Mouse (Mus musculus) heart, postnatal 14 days (tissue): ENCODE data around the gene Arsg. TPM values are rescaled to one million over a fixed set of nuclear protein-coding genes. Genes with fewer than 3 reads are reported as not detected.

Experiments used
- DNase-seq, 2 experiments: peaks; one replicate each; pipeline ENCODE4 v3.0.0; 2021 to 2022
- intact Hi-C: fragments of 180-260 bp; cut with DNase I; formaldehyde crosslinking; loops from one replicate; pipeline ENCODE4 v1.15.1; 2025
- total RNA-seq, 2 experiments: library from RNA; stranded (reverse); gene quantifications; 2 replicates each; pipeline ENCODE4 v1.2.3; 2021

Gene Arsg
- total RNA-seq, 2 experiments from 2014 or later, result 2.7 to 2.8 TPM

- DNase-seq, result no peak
- intact Hi-C loops, result no loop called here
Measured at GRCm38 (mm10) chr11:109465068-109465467, 8.1 kb upstream of the Arsg start.

GRCm38 (mm10) chr11:109466987-109467386, 6.2 kb upstream of the Arsg start:
- peak in 1 of 2 experiments; percentile 44 for DNase-seq
- intact Hi-C loops, result no loop called here

GRCm38 (mm10) chr11:109468133-109468532, 5.0 kb upstream of the Arsg start:
- DNase-seq, result peak in 1 of 2 experiments; percentile 22
- intact Hi-C loops, result no loop called here

GRCm38 (mm10) chr11:109470170-109470569, 3.0 kb upstream of the Arsg start:
- DNase-seq, result no peak
- intact Hi-C loops, result loop anchor here (5.0 kb wide), 1 partner anchor 92 kb away; no protein-coding TSS in a partner anchor

GRCm38 (mm10) chr11:109470921-109471861, 2.0 kb upstream of the Arsg start:
- no peak for DNase-seq
- intact Hi-C loops, result loop anchor here (5.0 kb wide), 1 partner anchor 91 kb away; no protein-coding TSS in a partner anchor

GRCm38 (mm10) chr11:109472171-109472691, 943 bp upstream of the Arsg start:
- intact Hi-C loops, result loop anchor here (5.0 kb wide), 1 partner anchor 90 kb away; no protein-coding TSS in a partner anchor

GRCm38 (mm10) chr11:109472821-109473170, 378 bp upstream of the Arsg start:
- intact Hi-C loops, result loop anchor here (5.0 kb wide), 1 partner anchor 90 kb away; no protein-coding TSS in a partner anchor
- no peak for DNase-seq

More at GRCm38 (mm10) chr11:109472171-109472691, 943 bp upstream of the Arsg start:
- peak; percentile 27 to 52 for DNase-seq

- intact Hi-C loops, result loop anchor here (5.0 kb wide), 1 partner anchor 88 kb away; no protein-coding TSS in a partner anchor
- DNase-seq, result no peak
Measured at GRCm38 (mm10) chr11:109474086-109474742, 1.0 kb downstream of the Arsg start.

GRCm38 (mm10) chr11:109474836-109475235, 1.7 kb downstream of the Arsg start:
- intact Hi-C loops, result loop anchor here (5.0 kb wide), 1 partner anchor 87 kb away; no protein-coding TSS in a partner anchor
- DNase-seq, result no peak

- intact Hi-C loops, result no loop called here
- DNase-seq, result no peak
Measured at GRCm38 (mm10) chr11:109475717-109476116, 2.5 kb downstream of the Arsg start.

GRCm38 (mm10) chr11:109476241-109476640, 3.1 kb downstream of the Arsg start:
- intact Hi-C loops, result no loop called here
- DNase-seq, result no peak

- intact Hi-C loops, result no loop called here
- no peak for DNase-seq
Measured at GRCm38 (mm10) chr11:109476653-109477052, 3.5 kb downstream of the Arsg start.

GRCm38 (mm10) chr11:109477606-109478380, 4.6 kb downstream of the Arsg start:
- intact Hi-C loops, result no loop called here
- no peak for DNase-seq

- DNase-seq, result no peak
- intact Hi-C loops, result no loop called here
Measured at GRCm38 (mm10) chr11:109479575-109480285, 6.6 kb downstream of the Arsg start.

GRCm38 (mm10) chr11:109480440-109480839, 7.3 kb downstream of the Arsg start:
- intact Hi-C loops, result no loop called here
- DNase-seq, result no peak

- intact Hi-C loops, result no loop called here
- DNase-seq, result no peak
Measured at GRCm38 (mm10) chr11:109485398-109486045, 12.3 kb downstream of the Arsg start.

- intact Hi-C loops, result no loop called here
- DNase-seq, result no peak
Measured at GRCm38 (mm10) chr11:109487111-109487510, 13.9 kb downstream of the Arsg start.

GRCm38 (mm10) chr11:109487991-109488684, 15.0 kb downstream of the Arsg start:
- DNase-seq, result no peak
- intact Hi-C loops, result no loop called here
